Mouse (Mus musculus): ENCODE results near the gene Maged1. TPM values are rescaled to one million over a fixed set of nuclear protein-coding genes. Genes with fewer than 3 reads are reported as not detected.

The Maged1 gene
- 361 TPM for polyA plus RNA-seq (2012; fragmentation: generic; extraction: Trizol)

DNA sequence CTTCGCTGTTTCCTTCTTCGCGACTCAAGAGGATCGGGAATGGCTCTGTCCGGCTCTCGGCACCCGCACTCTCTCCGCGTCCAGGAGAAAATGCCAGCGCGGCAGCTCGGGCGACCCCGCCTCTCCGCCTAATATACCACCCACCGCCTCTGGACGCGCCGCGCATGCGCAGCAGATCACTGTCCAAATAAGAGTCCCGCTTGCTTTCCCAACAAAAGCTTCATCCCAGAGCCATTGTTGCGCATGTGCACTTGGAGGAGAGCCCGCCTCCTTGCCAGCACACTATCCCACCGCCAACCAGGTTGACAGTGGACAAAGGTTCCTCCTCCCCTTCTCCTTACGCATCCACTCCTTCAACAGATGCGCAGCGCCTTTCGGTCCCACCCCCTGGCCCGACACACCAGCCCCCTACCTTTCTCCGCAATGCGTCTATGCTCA is at the start of gene Maged1:
Maged1 (minus strand) TSS at position 226 of the 438 bp plus-strand sequence.
- Histone ChIP-seq H3K79me2 (ENCODE audit: control insufficient read depth, insufficient read depth) (peaks cover 3% of the 10 kb centered on the region), H3K36me3 (ENCODE audit: control insufficient read depth, insufficient read depth) (peaks cover 10% of the 10 kb centered on the region), H3ac (ENCODE audit: control insufficient read depth, insufficient read length) (peak within 1 kb of the TSS; percentile 14), H3K4me2 (ENCODE audit: low read depth) (peak within 1 kb of the TSS; percentile 55), H3K27me3 (ENCODE audit: control insufficient read depth, insufficient read depth, insufficient read length) (no peaks in the 10 kb centered on the region), H3K4me3 (peak within 1 kb of the TSS; percentile 90)
- TF ChIP-seq MYOD1 (IDR thresholded peaks at IDR 0.05; ENCODE audit: control insufficient read depth in 1 of 3, insufficient read length in 2 of 3, low read depth in 2 of 3) (peak in 1 of 3 experiments; percentile 20), TCF3 (IDR thresholded peaks at IDR 0.05; ENCODE audit: insufficient read length, low read depth) (no peak), TCF12 (IDR thresholded peaks at IDR 0.05; ENCODE audit: insufficient read depth, poor library complexity, severe bottlenecking) (no peak), POLR2A (IDR thresholded peaks at IDR 0.05; ENCODE audit: insufficient read length, low read depth) (peak; percentile 73), POLR2AphosphoS2 (IDR thresholded peaks at IDR 0.05; ENCODE audit: insufficient read length, low read depth) (peak; percentile 68), E2F4 (IDR thresholded peaks at IDR 0.05; ENCODE audit: insufficient read depth) (no peak), SRF (IDR thresholded peaks at IDR 0.05; ENCODE audit: control insufficient read depth, insufficient read length, low read depth) (peak; percentile 74)

DNA sequence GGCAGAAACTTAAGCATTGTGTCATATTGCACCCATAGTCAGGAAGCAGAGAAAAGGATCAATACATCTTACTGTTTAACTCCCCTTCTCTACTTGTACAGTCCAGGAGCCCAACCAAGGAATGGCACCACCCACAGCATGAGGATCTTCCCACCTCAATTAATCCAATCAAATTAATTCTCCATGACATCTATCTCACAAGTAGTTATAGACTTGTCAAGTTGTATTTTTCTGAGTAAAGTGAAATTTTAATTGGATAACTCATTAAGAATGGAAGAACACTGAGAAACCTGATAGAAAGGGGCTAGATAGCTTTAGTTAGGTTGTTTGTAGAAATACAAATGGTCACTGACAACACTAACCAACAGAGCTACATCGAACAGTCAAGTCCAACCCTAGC is 38.3 kb upstream of the Maged1 start:
- TF ChIP-seq POLR2AphosphoS2 (IDR thresholded peaks at IDR 0.05; ENCODE audit: insufficient read length, low read depth) (no peak), SRF (IDR thresholded peaks at IDR 0.05; ENCODE audit: control insufficient read depth, insufficient read length, low read depth) (no peak), MYOG (IDR thresholded peaks at IDR 0.05; ENCODE audit: control insufficient read depth in 1 of 3, insufficient read depth in 1 of 3, insufficient read length in 2 of 3, low read depth in 2 of 3) (no peak), TCF3 (IDR thresholded peaks at IDR 0.05; ENCODE audit: insufficient read length, low read depth) (no peak), MYOD1 (IDR thresholded peaks at IDR 0.05; ENCODE audit: control insufficient read depth in 1 of 3, insufficient read length in 2 of 3, low read depth in 2 of 3) (no peak), POLR2A (IDR thresholded peaks at IDR 0.05; ENCODE audit: insufficient read length, low read depth) (no peak), MAX (IDR thresholded peaks at IDR 0.05; ENCODE audit: low read depth) (no peak), USF1 (IDR thresholded peaks at IDR 0.05; ENCODE audit: low read depth) (no peak), CEBPB (IDR thresholded peaks at IDR 0.05; ENCODE audit: insufficient read depth, poor library complexity, severe bottlenecking) (no peak), TCF12 (IDR thresholded peaks at IDR 0.05; ENCODE audit: insufficient read depth, poor library complexity, severe bottlenecking) (no peak), REST (IDR thresholded peaks at IDR 0.05; ENCODE audit: insufficient read depth, insufficient read length) (no peak), E2F4 (IDR thresholded peaks at IDR 0.05; ENCODE audit: insufficient read depth) (no peak)
- H3K27me3 ChIP-seq (ENCODE audit: control insufficient read depth, insufficient read depth, insufficient read length) = no peaks in the 10 kb centered on the region
- H3ac ChIP-seq (ENCODE audit: control insufficient read depth, insufficient read length) = no peak overlapping the region
- H3K4me3 ChIP-seq = no peak overlapping the region
- H3K36me3 ChIP-seq (ENCODE audit: control insufficient read depth, insufficient read depth) = no peaks in the 10 kb centered on the region
- no peaks in the 10 kb centered on the region for H3K79me2 ChIP-seq (ENCODE audit: control insufficient read depth, insufficient read depth)
- no peak overlapping the region for H3K4me2 ChIP-seq (ENCODE audit: low read depth)

DNA sequence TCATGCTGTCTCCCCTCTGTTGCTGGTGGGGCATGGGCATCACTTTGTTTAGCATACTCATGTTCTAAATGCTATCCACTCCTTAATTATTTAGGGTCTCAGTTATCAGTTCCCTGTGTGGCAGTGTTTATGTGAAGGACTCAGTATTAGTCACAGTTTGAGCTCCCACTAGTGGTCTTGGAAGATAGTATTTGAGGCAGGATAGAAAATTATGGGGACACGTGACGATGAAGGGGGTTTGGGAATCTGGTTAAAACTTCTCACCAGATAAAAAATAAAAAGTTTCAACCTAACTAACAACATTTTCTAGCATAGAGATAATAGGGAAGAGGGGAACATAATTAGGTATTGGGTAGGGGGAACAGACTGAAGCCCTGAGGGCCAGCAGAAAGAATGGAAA is 22.8 kb upstream of the Maged1 start:
- Histone ChIP-seq H3K27me3 (ENCODE audit: control insufficient read depth, insufficient read depth, insufficient read length) (no peaks in the 10 kb centered on the region), H3K36me3 (ENCODE audit: control insufficient read depth, insufficient read depth) (no peaks in the 10 kb centered on the region), H3K4me3 (no peak overlapping the region), H3K79me2 (ENCODE audit: control insufficient read depth, insufficient read depth) (no peaks in the 10 kb centered on the region), H3ac (ENCODE audit: control insufficient read depth, insufficient read length) (no peak overlapping the region), H3K4me2 (ENCODE audit: low read depth) (no peak overlapping the region)
- TF ChIP-seq USF1 (IDR thresholded peaks at IDR 0.05; ENCODE audit: low read depth) = no peak
- no peak for TF ChIP-seq CEBPB (IDR thresholded peaks at IDR 0.05; ENCODE audit: insufficient read depth, poor library complexity, severe bottlenecking)
- TF ChIP-seq MAX (IDR thresholded peaks at IDR 0.05; ENCODE audit: low read depth) = no peak
- TF ChIP-seq TCF3 (IDR thresholded peaks at IDR 0.05; ENCODE audit: insufficient read length, low read depth) = no peak
- no peak for TF ChIP-seq TCF12 (IDR thresholded peaks at IDR 0.05; ENCODE audit: insufficient read depth, poor library complexity, severe bottlenecking)
- TF ChIP-seq POLR2A (IDR thresholded peaks at IDR 0.05; ENCODE audit: insufficient read length, low read depth) = no peak
- TF ChIP-seq POLR2AphosphoS2 (IDR thresholded peaks at IDR 0.05; ENCODE audit: insufficient read length, low read depth) = no peak
- TF ChIP-seq E2F4 (IDR thresholded peaks at IDR 0.05; ENCODE audit: insufficient read depth) = no peak
- no peak for TF ChIP-seq REST (IDR thresholded peaks at IDR 0.05; ENCODE audit: insufficient read depth, insufficient read length)
- TF ChIP-seq MYOD1 (IDR thresholded peaks at IDR 0.05; ENCODE audit: control insufficient read depth in 1 of 3, insufficient read length in 2 of 3, low read depth in 2 of 3) = no peak
- TF ChIP-seq MYOG (IDR thresholded peaks at IDR 0.05; ENCODE audit: control insufficient read depth in 1 of 3, insufficient read depth in 1 of 3, insufficient read length in 2 of 3, low read depth in 2 of 3) = no peak
- no peak for TF ChIP-seq SRF (IDR thresholded peaks at IDR 0.05; ENCODE audit: control insufficient read depth, insufficient read length, low read depth)

DNA sequence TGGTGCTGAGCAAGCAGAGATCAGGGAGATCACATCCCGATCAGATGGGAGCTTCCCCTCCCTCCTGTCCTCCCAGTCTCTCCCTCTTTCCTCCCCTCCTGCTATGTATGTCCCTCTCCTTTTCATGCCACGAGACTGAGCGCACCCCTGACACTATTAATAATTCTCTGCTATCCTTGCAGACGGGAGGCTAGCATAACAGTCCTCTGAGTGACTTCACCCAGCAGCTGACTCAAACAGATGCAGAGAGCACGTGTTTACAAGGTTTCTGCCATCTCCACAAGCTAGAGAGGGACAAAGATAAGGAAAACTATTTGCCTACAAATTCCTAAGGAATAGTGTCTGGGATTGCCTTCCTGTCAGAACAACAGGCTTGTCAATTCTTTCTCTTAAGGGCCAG is 20.4 kb upstream of the Maged1 start:
- Histone ChIP-seq H3K4me2 (ENCODE audit: low read depth) (peak overlapping the region; percentile 55), H3K4me3 (no peak overlapping the region), H3ac (ENCODE audit: control insufficient read depth, insufficient read length) (no peak overlapping the region), H3K36me3 (ENCODE audit: control insufficient read depth, insufficient read depth) (no peaks in the 10 kb centered on the region), H3K27me3 (ENCODE audit: control insufficient read depth, insufficient read depth, insufficient read length) (no peaks in the 10 kb centered on the region), H3K79me2 (ENCODE audit: control insufficient read depth, insufficient read depth) (no peaks in the 10 kb centered on the region)
- TF ChIP-seq MYOG (IDR thresholded peaks at IDR 0.05; ENCODE audit: control insufficient read depth in 1 of 3, insufficient read depth in 1 of 3, insufficient read length in 2 of 3, low read depth in 2 of 3) (peak in 2 of 3 experiments; percentile 55 to 62), MYOD1 (IDR thresholded peaks at IDR 0.05; ENCODE audit: control insufficient read depth in 1 of 3, insufficient read length in 2 of 3, low read depth in 2 of 3) (peak in 2 of 3 experiments; percentile 42 to 45), CEBPB (IDR thresholded peaks at IDR 0.05; ENCODE audit: insufficient read depth, poor library complexity, severe bottlenecking) (no peak)

DNA sequence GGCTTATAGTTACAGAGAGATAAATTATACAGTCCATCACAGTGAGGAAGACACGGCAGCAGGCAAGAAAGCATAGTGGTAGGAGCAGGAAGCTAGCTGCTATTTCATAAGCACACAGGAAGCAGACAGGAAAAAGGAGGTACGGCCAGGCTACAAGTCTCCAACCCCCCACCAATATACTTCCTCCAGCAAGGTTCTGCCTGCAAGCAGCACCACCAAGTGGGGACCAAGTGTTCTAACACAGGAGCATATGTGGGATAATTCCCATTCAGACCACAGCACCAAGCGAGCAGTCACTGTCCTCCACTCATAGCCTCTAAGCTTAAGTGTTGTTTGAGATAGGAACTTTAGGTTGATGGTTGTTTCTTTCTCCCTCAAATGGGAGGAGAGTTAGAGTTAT is 6.3 kb upstream of the Maged1 start:
- Histone ChIP-seq H3K27me3 (ENCODE audit: control insufficient read depth, insufficient read depth, insufficient read length) (no peaks in the 10 kb centered on the region), H3K79me2 (ENCODE audit: control insufficient read depth, insufficient read depth) (no peaks in the 10 kb centered on the region), H3ac (ENCODE audit: control insufficient read depth, insufficient read length) (no peak overlapping the region), H3K36me3 (ENCODE audit: control insufficient read depth, insufficient read depth) (no peaks in the 10 kb centered on the region), H3K4me3 (no peak overlapping the region), H3K4me2 (ENCODE audit: low read depth) (no peak overlapping the region)
- TF ChIP-seq REST (IDR thresholded peaks at IDR 0.05; ENCODE audit: insufficient read depth, insufficient read length) (no peak), POLR2A (IDR thresholded peaks at IDR 0.05; ENCODE audit: insufficient read length, low read depth) (no peak), CEBPB (IDR thresholded peaks at IDR 0.05; ENCODE audit: insufficient read depth, poor library complexity, severe bottlenecking) (no peak), MAX (IDR thresholded peaks at IDR 0.05; ENCODE audit: low read depth) (no peak), POLR2AphosphoS2 (IDR thresholded peaks at IDR 0.05; ENCODE audit: insufficient read length, low read depth) (no peak), MYOD1 (IDR thresholded peaks at IDR 0.05; ENCODE audit: control insufficient read depth in 1 of 3, insufficient read length in 2 of 3, low read depth in 2 of 3) (no peak), TCF12 (IDR thresholded peaks at IDR 0.05; ENCODE audit: insufficient read depth, poor library complexity, severe bottlenecking) (no peak), USF1 (IDR thresholded peaks at IDR 0.05; ENCODE audit: low read depth) (no peak), E2F4 (IDR thresholded peaks at IDR 0.05; ENCODE audit: insufficient read depth) (no peak)
